Mouse (Mus musculus): ENCODE results near the gene Vps13d.

The Vps13d gene

GRCm38 (mm10) chr4:144942433-144942832 lies 252.4 kb downstream of the Vps13d start:
- no peak for DNase-seq (ENCODE audit: low spot score in 2 of 2)

- no peak for DNase-seq (ENCODE audit: low spot score in 2 of 2)
These were observed 253.9 kb downstream of the Vps13d start for GRCm38 (mm10) chr4:144940796-144941462.

- DNase-seq (ENCODE audit: low spot score in 2 of 2): no peak
These were observed 254.9 kb downstream of the Vps13d start for GRCm38 (mm10) chr4:144939847-144940411.

GRCm38 (mm10) chr4:144936563-144937154 lies 258.1 kb downstream of the Vps13d start:
- DNase-seq (ENCODE audit: low spot score in 2 of 2): no peak

- no peak for DNase-seq (ENCODE audit: low spot score in 2 of 2)
These were observed 260.3 kb downstream of the Vps13d start for GRCm38 (mm10) chr4:144934501-144934900.

GRCm38 (mm10) chr4:144931167-144931566 lies 263.6 kb downstream of the Vps13d start:
- DNase-seq (ENCODE audit: low spot score in 2 of 2): no peak

- peak; percentile 75 to 76 for DNase-seq (ENCODE audit: low spot score in 2 of 2)
These were observed 264.4 kb downstream of the Vps13d start for GRCm38 (mm10) chr4:144930366-144930765.

- peak; percentile 52 to 81 for DNase-seq (ENCODE audit: low spot score in 2 of 2)
These were observed 265.0 kb downstream of the Vps13d start for GRCm38 (mm10) chr4:144929811-144930221.

- no peak for DNase-seq (ENCODE audit: low spot score in 2 of 2)
These were observed 265.9 kb downstream of the Vps13d start for GRCm38 (mm10) chr4:144928693-144929436.

Measured in urinary bladder, postnatal 4 days (tissue).